Mouse (Mus musculus) forebrain, embryonic 10.5 days (tissue): ENCODE measurements around the gene Rpl26. TPM values are rescaled to one million over a fixed set of nuclear protein-coding genes. Genes with fewer than 3 reads are reported as not detected.

Source experiments
- DNase-seq: peaks from one replicate; pipeline ENCODE4 v3.0.0-alpha.2; 2017; ENCODE audit warnings: low spot score; ENCODE audit errors: extremely low spot score
- H3K27ac ChIP-seq: fragments of 300-500 bp; sonication (generic); 2 replicates; pipeline ENCODE4 v1.5.1; 2016; ENCODE audit warnings: mild to moderate bottlenecking
- H3K27me3 ChIP-seq: fragments of 300-500 bp; sonication (generic); 2 replicates; pipeline ENCODE4 v1.6.1; 2016; ENCODE audit warnings: mild to moderate bottlenecking; ENCODE audit not compliant: poor library complexity, severe bottlenecking
- H3K36me3 ChIP-seq: fragments of 300-500 bp; sonication (generic); replicated peaks from 2 replicates; pipeline ENCODE4 v1.6.1; 2016; ENCODE audit warnings: mild to moderate bottlenecking, moderate library complexity
- H3K4me1 ChIP-seq: fragments of 300-500 bp; sonication (generic); 2 replicates; pipeline ENCODE4 v1.6.1; 2016
- H3K4me3 ChIP-seq: fragments of 300-500 bp; sonication (generic); 2 replicates; pipeline ENCODE4 v1.5.1; 2016; ENCODE audit warnings: mild to moderate bottlenecking, moderate library complexity
- H3K9me3 ChIP-seq: fragments of 300-500 bp; sonication (generic); 2 replicates; pipeline ENCODE4 v1.6.1; 2016; ENCODE audit warnings: mild to moderate bottlenecking, moderate library complexity
- WGBS: fragments of 180-500 bp; shearing (Covaris S2); methylation state at CpG from one replicate; pipeline ENCODE4 v1.1.7; 2016; 5-methylcytosine and 5-hydroxymethylcytosine counted together
- polyA plus RNA-seq: library from polyadenylated mRNA; unstranded; fragments of >200 nt; fragmentation: Nextera tagmentation; extraction: Ambion mirVana; gene quantifications from 2 replicates; pipeline ENCODE4 v1.2.1, GENCODE M21; 2016

Rpl26 gene
- polyA plus RNA-seq, 1 experiment from 2014 or later, result 1,077 TPM

GRCm38 (mm10) chr11:68893911-68894464 is 7.4 kb upstream of the Rpl26 start:
- peaks cover 7% of the 10 kb centered on the region; the same call in 1 of the 2 replicates for H3K4me1 ChIP-seq
- no peaks in the 10 kb centered on the region for H3K36me3 ChIP-seq
- DNase-seq, result no peak
- H3K4me3 ChIP-seq, result no peak overlapping the region
- WGBS, result 79% methylated on average over 12 of the region's 12 CpGs
- H3K9me3 ChIP-seq, result no peaks in the 10 kb centered on the region
- no peaks in the 10 kb centered on the region; the same call in 1 of the 2 replicates for H3K27me3 ChIP-seq
- no peak overlapping the region for H3K27ac ChIP-seq

GRCm38 (mm10) chr11:68896247-68896646 is 5.1 kb upstream of the Rpl26 start:
- Histone ChIP-seq H3K27me3 (no peaks in the 10 kb centered on the region; the same call in 1 of the 2 replicates), H3K4me3 (no peak overlapping the region), H3K4me1 (peaks cover 13% of the 10 kb centered on the region), H3K36me3 (no peaks in the 10 kb centered on the region), H3K27ac (no peak overlapping the region), H3K9me3 (no peaks in the 10 kb centered on the region)
- WGBS, result 95% methylated on average over 5 of the region's 5 CpGs
- no peak for DNase-seq

GRCm38 (mm10) chr11:68897120-68897519 is 4.3 kb upstream of the Rpl26 start:
- H3K36me3 ChIP-seq, result no peaks in the 10 kb centered on the region
- no peak overlapping the region for H3K4me3 ChIP-seq
- DNase-seq, result no peak
- no peaks in the 10 kb centered on the region; the same call in 1 of the 2 replicates for H3K27me3 ChIP-seq
- no peaks in the 10 kb centered on the region for H3K9me3 ChIP-seq
- peaks cover 13% of the 10 kb centered on the region for H3K4me1 ChIP-seq
- no peak overlapping the region for H3K27ac ChIP-seq
- WGBS, result 46% methylated on average over 4 of the region's 4 CpGs

DNA sequence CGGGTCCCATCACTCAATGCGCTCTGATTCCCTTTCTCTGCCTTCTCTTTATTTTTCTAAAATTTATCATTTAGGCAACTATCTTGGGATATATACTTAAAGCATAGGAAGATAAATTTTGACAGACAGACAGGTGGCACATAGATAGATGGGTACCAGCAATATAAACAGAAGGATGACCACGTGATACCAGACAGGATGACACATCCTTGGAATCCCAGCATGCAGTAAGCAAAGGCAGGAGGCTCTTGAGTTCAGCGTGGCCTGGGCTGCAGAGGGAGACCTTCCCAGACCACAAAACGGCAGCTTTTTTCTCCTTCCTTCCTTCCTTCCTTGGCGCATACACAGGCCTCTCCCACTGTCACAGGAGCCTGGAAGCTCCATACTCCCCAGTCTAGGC is 3.5 kb upstream of the Rpl26 start:
- H3K4me3 ChIP-seq, result no peak overlapping the region
- WGBS, result 80% methylated on average over 6 of the region's 6 CpGs
- peaks cover 15% of the 10 kb centered on the region for H3K4me1 ChIP-seq
- no peaks in the 10 kb centered on the region for H3K9me3 ChIP-seq
- H3K36me3 ChIP-seq, result peaks cover 6% of the 10 kb centered on the region
- no peaks in the 10 kb centered on the region; the same call in 1 of the 2 replicates for H3K27me3 ChIP-seq
- DNase-seq, result no peak
- H3K27ac ChIP-seq, result no peak overlapping the region

- no peak for DNase-seq
- Histone ChIP-seq H3K27me3 (no peaks in the 10 kb centered on the region; the same call in 1 of the 2 replicates), H3K4me3 (no peak overlapping the region), H3K4me1 (peaks cover 16% of the 10 kb centered on the region), H3K36me3 (peaks cover 15% of the 10 kb centered on the region), H3K9me3 (no peaks in the 10 kb centered on the region), H3K27ac (no peak overlapping the region)
- 92% methylated on average over 6 of the region's 6 CpGs for WGBS
These were observed 2.6 kb upstream of the Rpl26 start for GRCm38 (mm10) chr11:68898790-68899189.

DNA sequence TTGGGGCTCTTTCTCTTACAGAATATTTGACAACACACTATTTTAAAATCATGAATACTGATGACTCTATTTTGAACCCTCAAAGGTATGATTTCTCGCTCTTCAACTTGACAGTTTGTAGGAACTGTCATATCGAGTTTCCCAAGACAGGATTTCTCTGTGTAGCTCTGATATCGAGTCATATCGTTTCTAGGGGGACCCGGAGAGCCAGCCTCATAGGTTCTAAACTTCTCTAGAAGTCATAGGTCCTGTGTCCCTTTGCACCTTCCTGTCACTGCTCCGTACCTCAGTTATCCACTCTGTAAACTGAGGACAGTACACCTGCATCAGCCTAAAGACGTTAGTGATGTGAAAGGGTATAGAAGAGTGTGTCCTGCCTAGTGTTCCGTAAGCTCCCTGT is 1.6 kb upstream of the Rpl26 start:
- no peak overlapping the region for H3K4me3 ChIP-seq
- WGBS, result 90% methylated on average over 8 of the region's 8 CpGs
- H3K27ac ChIP-seq, result no peak overlapping the region
- no peaks in the 10 kb centered on the region for H3K9me3 ChIP-seq
- H3K4me1 ChIP-seq, result peaks cover 16% of the 10 kb centered on the region
- peaks cover 26% of the 10 kb centered on the region for H3K36me3 ChIP-seq
- no peaks in the 10 kb centered on the region; the same call in 1 of the 2 replicates for H3K27me3 ChIP-seq
- DNase-seq, result no peak

GRCm38 (mm10) chr11:68900519-68901350 is 648 bp upstream of the Rpl26 start:
- H3K4me3 ChIP-seq, result peak overlapping the region; percentile 97
- H3K9me3 ChIP-seq, result no peaks in the 10 kb centered on the region
- H3K27ac ChIP-seq, result peak overlapping the region; percentile 98
- peaks cover 35% of the 10 kb centered on the region for H3K36me3 ChIP-seq
- H3K4me1 ChIP-seq, result peaks cover 16% of the 10 kb centered on the region
- 27% methylated on average over 31 of the region's 31 CpGs for WGBS
- no peak for DNase-seq
- H3K27me3 ChIP-seq, result no peaks in the 10 kb centered on the region; the same call in 1 of the 2 replicates

GRCm38 (mm10) chr11:68902047-68902364 is 623 bp downstream of the Rpl26 start:
- Histone ChIP-seq H3K36me3 (peaks cover 48% of the 10 kb centered on the region), H3K27ac (peak overlapping the region; percentile 98), H3K4me3 (peak overlapping the region; percentile 97), H3K4me1 (peaks cover 16% of the 10 kb centered on the region), H3K9me3 (no peaks in the 10 kb centered on the region), H3K27me3 (no peaks in the 10 kb centered on the region; the same call in 1 of the 2 replicates)
- no peak for DNase-seq
- under 1% methylated on average over 10 of the region's 10 CpGs for WGBS

DNA sequence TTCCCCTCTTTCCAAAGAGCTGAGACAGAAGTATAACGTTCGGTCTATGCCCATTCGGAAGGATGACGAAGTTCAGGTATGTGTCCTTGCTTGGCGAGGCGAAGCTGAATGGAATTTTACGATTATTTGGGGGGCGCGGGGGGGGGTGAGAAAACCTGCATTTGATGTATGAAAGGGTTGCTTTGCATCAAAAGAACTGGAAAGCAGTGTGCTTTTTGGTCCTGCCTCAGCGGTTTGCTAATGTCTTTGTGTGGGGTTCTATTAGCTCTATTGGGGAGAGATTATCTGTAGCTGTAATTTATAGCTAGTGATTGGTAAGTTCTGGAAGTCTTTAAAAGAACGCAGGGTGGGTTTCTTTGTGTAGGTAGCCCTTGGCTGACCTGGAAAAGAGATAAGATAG is 984 bp downstream of the Rpl26 start:
- DNase-seq, result no peak
- Histone ChIP-seq H3K9me3 (no peaks in the 10 kb centered on the region), H3K4me3 (peak overlapping the region; percentile 97), H3K27ac (peak overlapping the region; percentile 98), H3K27me3 (no peaks in the 10 kb centered on the region; the same call in 1 of the 2 replicates), H3K36me3 (peaks cover 51% of the 10 kb centered on the region), H3K4me1 (peaks cover 16% of the 10 kb centered on the region)
- WGBS, result 7% methylated on average over 11 of the region's 11 CpGs

DNA sequence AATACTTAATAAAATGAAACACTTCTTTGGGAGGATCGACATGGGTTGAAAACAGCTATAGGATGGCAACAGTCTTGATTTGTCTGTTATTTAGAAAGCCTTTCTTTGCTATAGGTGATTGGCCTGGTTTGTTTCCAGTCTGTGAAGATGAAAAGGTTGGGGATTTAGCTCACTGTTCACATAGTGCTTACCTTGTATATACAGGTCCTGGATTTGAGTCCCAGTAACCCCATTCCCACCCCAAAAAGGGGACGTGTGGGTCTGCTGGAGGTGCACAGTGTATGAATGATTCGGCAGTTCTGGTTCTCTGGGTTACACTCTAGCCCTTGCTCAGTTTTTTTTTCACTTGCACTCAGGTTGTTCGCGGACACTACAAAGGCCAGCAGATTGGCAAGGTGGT is 1.4 kb downstream of the Rpl26 start:
- peak overlapping the region; percentile 98 for H3K27ac ChIP-seq
- no peak for DNase-seq
- peaks cover 16% of the 10 kb centered on the region for H3K4me1 ChIP-seq
- H3K27me3 ChIP-seq, result no peaks in the 10 kb centered on the region; the same call in 1 of the 2 replicates
- WGBS, result 82% methylated on average over 5 of the region's 5 CpGs
- no peaks in the 10 kb centered on the region for H3K9me3 ChIP-seq
- H3K36me3 ChIP-seq, result peaks cover 56% of the 10 kb centered on the region
- H3K4me3 ChIP-seq, result peak overlapping the region; percentile 97

DNA sequence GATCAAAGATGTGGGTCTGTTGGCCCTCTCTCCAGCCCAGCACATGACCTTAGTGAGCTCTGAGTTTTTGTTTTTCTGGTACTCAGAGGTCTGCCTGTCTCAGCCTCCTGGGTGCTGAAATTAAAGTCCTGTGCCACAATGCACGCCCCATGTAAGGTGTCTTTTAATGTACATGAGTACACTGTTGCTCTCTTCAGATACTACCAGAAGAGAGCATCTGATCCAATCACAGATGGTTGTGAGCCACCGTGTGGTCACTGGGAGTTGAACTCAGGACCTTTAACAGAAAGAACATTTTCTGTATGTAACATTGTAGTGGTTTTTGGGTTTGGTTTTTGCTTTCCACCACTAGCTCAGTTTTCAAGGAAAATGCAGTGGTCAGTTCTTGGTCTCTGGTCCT is 2.4 kb downstream of the Rpl26 start:
- DNase-seq, result no peak
- WGBS, result 87% methylated on average over 2 of the region's 2 CpGs

GRCm38 (mm10) chr11:68904375-68905137 is 3.2 kb downstream of the Rpl26 start:
- Histone ChIP-seq H3K27me3 (no peaks in the 10 kb centered on the region), H3K4me1 (peaks cover 16% of the 10 kb centered on the region), H3K36me3 (peaks cover 57% of the 10 kb centered on the region), H3K9me3 (no peaks in the 10 kb centered on the region), H3K4me3 (no peak overlapping the region), H3K27ac (no peak overlapping the region)
- peak; percentile 65 for DNase-seq
- WGBS, result 84% methylated on average over 8 of the region's 8 CpGs

More for the DNA sequence above, 2.4 kb downstream of the Rpl26 start:
- Histone ChIP-seq H3K4me3 (no peak overlapping the region), H3K36me3 (peaks cover 57% of the 10 kb centered on the region), H3K4me1 (peaks cover 16% of the 10 kb centered on the region), H3K27me3 (no peaks in the 10 kb centered on the region; the same call in 1 of the 2 replicates), H3K9me3 (no peaks in the 10 kb centered on the region), H3K27ac (no peak overlapping the region)
